Mouse (Mus musculus) spleen, postnatal 14 days (tissue): ENCODE results near the gene Stn1.

Source experiments
- DNase-seq, 2 experiments: peaks; one replicate each; pipeline ENCODE4 v3.0.0; 2021 to 2022; ENCODE audit warnings: low spot score in 2 of 2

Stn1 gene

GRCm38 (mm10) chr19:47472881-47473400, 64.4 kb downstream of the Stn1 start:
- no peak for DNase-seq

DNA sequence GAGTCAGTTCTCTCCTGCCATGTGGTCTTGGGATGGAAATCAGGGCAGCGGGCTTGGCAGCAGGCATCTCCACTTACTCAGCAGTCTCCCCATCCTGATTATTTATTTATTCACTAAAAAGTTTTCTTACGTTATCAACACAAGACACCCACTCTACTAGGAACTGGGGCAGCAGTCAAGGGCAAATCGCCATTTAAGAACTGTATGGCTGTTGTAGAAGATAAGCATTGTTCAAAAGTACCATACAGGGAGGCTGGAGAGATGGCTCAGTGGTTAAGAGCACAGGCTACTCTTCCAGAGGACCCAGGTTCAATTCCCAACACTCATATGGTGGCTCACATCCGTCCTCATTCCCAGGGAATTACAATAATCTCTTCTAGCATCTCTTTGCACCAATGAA, 65.5 kb downstream of the Stn1 start:
- no peak for DNase-seq

- DNase-seq = no peak
Observed at GRCm38 (mm10) chr19:47468750-47469149, 68.6 kb downstream of the Stn1 start.

GRCm38 (mm10) chr19:47466775-47467174, 70.5 kb downstream of the Stn1 start:
- DNase-seq = no peak

GRCm38 (mm10) chr19:47465467-47465866, 71.8 kb downstream of the Stn1 start:
- DNase-seq = no peak

- no peak for DNase-seq
Observed at GRCm38 (mm10) chr19:47464304-47465241, 72.7 kb downstream of the Stn1 start, which contains the start of gene Sh3pxd2a. Sh3pxd2a (minus strand) TSS chr19:47464401.

DNA sequence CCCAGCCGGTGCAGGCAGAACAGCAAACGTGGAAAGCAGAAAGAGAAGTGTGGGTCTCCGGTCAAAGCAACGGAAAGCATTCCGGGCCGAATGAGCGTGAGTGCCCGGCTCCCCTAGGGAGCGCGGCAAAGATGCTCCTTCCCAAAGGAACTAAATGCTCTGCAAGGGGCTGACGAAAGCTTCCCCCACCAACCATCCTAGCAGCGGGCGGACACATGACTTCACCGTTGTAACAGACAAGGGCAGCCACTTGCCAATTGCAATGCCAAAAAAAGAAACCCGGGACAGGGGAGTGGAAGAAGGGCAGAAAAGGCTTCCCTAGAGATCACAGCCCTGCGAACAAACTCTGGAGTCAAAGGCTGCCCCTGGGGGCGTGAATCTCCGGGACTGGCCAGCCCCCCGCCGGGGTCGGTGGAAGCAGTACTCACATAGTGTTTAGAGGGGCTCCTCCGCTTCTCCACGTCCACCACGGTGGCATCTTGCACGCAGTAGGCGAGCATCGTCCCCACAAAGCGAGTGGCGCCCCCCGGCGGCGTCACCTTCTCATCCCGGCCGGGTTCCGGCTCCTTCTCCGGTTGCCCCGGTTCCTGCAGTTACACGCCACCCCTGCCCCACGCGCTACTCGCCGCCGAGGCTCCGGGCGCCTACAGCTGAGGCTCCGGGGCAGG, 73.5 kb downstream of the Stn1 start:
- DNase-seq = peak; percentile 81 to 89

GRCm38 (mm10) chr19:47463206-47463605, 74.1 kb downstream of the Stn1 start:
- no peak for DNase-seq

DNA sequence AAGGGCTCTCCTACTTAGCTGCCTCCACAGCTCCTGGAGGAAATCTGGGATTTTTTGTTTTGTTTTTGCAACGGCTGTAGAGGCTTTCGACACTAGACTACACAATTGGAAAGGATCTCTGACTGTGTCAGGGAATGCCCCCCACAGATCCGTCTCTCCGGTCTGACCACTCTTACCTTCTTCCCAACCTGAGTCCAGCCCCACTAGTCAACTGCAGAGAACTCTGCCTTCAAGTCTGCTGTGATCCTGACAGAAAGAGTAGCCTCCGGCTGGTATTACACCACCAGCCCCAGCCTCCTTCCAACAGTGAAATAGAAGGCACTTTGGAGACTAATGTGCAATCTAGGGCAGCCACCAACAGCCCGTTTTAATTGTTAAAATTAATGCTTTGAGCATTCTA, 74.6 kb downstream of the Stn1 start:
- DNase-seq = no peak

- no peak for DNase-seq
Observed at GRCm38 (mm10) chr19:47461838-47462237, 75.5 kb downstream of the Stn1 start.

DNA sequence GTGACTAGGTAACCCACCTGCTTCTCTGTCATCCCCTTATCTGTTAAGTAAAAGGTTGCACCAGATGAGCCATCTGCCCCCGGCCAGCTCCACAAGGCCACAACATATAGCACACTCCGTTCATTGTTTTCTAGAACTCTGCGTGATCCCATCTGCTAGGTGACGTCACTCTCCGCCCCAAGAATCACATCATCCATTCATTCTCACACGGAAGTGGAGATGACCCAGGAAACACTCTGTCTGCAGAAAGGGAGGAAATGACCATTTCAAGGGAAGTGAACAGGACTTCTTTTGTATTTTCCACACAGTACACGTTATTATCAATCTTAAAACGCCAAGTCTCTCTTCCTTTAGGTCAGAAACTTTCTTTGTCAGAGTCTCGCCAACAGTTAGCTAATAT, 75.9 kb downstream of the Stn1 start:
- no peak for DNase-seq

DNA sequence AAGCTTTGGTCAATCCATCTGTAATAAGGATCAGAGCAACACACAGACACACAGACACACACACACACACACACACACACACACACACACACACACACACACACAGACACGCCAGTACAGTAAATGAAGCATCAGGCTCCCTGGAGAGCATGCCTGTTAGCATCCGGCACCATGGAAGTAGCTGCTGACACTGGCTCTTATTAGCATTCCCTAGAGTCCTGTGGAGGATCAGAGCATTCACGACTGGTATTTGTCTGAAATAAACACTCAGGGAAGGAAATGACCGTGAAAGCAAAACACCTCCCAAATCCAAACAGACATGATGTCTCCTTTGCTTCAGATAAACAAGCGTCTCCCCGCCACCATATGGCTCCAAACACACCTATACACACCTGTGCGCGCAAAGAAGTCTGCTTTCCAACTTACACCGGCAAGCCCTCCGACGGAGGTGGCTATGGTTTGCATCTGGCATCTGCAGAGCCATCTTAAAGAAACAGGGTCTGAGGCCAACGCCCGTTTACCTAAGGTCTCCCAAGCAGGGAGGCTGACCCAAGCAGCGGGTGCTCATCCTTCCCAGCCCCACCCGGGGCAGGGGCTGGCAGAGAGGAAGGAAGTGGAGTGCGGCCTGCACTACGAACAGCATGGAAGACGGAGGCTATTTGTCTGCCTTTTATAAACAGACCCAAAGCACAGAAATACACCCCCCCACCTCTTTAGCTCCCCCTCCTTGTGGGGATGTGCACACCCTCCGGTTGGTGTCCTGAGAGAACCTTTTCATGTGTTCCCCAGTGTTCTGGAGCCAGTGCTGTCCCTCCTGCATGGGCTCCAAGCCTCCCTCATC, 77.0 kb downstream of the Stn1 start:
- no peak for DNase-seq

DNA sequence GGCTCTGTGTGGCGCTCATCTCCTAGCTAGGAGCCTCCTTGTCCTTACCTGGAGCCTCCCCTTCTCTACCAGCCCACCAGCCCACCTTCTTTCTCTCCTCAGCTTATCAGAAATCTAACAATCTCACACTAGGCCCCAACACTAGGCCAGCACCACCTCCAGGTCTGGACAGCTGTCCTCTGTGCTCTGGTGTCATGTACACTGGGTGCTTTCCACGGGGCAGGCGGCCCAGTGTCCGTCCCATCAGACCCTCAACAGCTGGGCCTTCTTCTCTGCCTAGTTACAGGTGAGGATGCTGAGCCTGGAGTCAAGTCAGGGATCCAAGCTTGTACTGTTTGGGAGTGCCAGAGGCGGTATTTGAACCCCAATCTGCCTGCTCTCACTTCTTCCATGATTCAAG, 78.1 kb downstream of the Stn1 start:
- DNase-seq = no peak

- no peak for DNase-seq
Observed at GRCm38 (mm10) chr19:47458504-47459161, 78.7 kb downstream of the Stn1 start.

GRCm38 (mm10) chr19:47457711-47458503, 79.4 kb downstream of the Stn1 start:
- DNase-seq = no peak

GRCm38 (mm10) chr19:47456021-47456420, 81.3 kb downstream of the Stn1 start:
- DNase-seq = no peak

DNA sequence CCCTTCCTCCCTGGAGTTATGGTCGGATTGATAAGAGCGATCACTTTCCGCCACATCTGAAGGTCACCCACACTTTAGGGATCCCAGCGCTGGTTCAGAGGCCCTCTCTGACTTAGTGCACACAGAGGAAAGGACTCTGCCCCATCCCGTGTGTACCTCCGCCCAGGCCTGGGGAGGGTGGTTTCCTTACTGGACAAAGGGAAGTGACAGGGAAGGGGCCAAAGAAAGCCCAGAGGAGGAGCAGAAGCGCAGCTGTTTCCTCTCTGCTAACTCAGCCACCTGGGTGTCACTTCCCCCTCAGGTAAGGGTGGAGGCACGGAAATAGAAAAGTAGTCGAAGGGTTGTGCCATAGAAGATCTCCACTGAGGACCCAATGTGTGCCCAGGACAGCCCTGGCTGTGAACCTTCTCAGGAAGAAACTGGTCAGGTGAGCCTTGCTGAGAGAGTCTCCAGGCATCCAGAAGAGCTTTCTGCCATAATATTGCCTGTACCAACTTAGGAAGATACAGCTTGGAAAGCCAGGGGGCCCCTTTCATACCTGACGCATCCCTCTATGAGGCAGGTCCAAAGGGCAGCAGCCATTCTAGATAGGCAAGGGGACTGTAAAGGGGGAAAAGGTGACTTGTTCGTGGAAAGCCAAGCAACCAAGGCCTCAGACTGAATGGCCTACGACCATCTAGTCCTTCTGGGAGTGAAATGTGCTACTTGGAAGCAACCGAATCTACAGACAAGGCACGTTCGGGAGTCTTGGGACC, 82.1 kb downstream of the Stn1 start:
- no peak for DNase-seq

GRCm38 (mm10) chr19:47454167-47455000, 82.9 kb downstream of the Stn1 start:
- DNase-seq = no peak

DNA sequence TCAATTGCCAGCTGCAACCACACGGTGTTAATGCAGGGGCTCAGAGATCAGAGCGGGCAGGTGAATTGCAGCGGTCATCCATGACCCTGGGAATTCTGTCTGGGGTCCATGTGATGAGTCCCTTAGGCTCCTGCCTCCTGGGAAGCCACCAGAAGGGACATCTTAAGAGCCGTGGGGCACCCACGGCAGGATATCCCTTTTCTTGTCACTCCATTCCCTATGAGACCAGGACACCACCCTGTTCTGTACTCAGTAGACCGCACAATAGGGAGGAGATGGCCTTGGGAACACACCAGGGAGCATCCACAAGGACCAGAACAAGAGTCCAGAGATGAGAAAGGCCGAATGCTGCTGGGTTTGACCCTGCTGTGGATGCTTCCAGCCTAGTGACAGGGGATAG, 84.0 kb downstream of the Stn1 start:
- DNase-seq = no peak
